Mouse (Mus musculus): ENCODE measurements at regions not wholly inside any gene's neighbourhood (a gene's known extent, or its start where the extent isn't known, plus 50 kb on each side); places are given as distances from the start of the nearest gene placed in this dataset.

DNA sequence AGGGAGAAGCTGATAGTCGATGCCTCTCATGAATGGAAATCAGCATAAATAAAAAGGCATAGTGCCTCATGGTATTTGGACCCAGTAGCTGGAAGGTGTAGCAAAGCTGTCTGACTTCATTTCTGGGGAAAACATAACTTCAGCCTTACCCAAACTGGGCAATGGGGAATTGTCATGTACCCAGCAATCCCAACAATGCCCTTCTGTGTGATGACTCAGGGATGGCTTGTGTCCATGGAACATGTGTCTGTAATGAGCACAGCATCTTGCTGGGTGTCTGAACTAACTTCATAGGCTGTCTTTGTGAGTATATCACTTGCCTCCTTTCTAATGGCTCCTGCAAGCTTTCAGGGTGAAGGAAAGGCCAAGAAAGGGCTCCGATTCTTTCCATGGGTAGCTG, 140.3 kb downstream of the Bod1 start:
- no peak for DNase-seq (ENCODE audit: low spot score)

DNA sequence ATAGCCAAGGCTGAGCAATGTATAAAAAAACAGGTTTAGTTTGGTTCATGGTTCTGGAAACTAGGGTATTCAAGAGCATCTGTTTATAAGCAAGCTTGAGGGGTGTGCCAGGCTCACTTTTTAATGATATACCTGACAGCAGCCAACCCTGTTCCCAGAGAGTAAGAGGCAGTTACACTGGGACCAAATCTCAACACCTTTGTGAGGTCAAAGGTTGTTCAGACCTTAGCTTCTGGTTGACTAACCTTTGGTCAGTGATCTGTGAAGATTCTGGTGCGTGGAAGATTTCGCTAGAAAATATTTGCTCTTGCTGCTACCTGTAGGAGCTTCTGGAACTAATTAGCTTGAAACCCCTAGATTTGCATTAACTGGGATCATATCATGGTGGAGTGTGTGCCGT, 140.8 kb downstream of the Bod1 start:
- no peak for DNase-seq (ENCODE audit: low spot score)

DNA sequence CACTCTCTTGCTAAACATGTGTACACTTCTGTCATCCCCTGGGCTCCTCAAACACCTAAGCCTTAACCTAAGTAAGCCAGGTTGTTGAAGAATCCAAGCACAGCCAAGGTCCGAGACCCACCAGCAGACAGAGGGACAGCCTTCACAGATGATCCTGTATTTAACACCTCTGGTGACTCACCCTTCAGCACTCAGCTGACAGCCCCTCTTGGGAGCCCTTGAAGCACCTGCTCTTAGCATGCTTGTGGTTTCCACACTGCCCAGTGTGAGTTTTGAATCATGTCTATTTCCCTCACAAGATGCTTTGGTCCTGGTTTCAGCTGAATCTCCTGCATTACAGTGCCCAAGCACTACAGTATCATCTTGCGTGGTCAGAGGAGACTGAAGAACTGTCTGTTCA, 142.0 kb downstream of the Bod1 start:
- no peak for DNase-seq (ENCODE audit: low spot score)

DNA sequence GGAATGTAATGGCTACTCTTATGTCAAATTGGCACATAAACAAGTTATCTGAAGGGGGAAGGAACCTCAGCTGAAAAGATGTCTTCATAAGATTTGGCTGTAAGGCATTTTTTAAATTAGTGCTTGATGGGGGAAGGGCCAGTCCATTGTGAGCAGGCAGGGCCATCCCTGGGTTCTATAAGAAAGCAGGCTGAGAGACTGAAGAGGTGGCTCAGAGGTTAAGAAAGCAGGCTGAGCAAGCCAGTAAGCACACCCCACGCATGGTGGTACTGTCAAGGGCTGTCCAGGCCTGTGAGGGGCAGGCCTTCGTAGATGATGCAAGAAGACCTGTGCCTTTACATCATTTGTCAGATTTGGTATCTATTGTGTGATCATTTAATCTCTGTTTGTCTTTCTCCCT, 147.0 kb downstream of the Bod1 start:
- DNase-seq (ENCODE audit: low spot score): no peak

DNA sequence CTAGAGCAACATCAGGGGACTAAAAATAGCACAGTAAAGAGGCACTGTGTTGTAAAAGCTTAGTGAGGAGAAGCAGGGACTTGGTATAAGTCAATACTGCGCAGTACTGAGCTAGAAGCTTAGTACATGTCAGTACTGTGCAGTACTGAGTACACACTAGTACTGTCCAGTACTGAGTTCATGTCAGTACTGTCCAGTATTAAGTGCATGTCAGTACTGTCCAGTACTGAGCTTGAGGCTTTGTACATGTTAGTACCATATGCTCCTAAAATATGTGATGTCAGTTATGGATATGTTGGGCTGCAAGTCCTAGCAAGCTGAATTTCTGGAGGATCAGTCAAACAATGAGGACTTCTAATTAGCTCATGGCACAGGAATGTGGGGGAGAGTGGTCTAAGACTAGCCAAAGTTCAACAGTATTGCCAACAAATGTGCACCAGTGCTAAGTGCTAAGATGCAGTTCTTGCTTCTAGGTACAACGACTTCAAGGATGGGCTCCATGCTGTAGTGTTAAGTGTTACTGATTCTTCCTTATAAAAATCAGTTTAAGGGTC, 147.5 kb downstream of the Bod1 start:
- DNase-seq (ENCODE audit: low spot score): no peak

DNA sequence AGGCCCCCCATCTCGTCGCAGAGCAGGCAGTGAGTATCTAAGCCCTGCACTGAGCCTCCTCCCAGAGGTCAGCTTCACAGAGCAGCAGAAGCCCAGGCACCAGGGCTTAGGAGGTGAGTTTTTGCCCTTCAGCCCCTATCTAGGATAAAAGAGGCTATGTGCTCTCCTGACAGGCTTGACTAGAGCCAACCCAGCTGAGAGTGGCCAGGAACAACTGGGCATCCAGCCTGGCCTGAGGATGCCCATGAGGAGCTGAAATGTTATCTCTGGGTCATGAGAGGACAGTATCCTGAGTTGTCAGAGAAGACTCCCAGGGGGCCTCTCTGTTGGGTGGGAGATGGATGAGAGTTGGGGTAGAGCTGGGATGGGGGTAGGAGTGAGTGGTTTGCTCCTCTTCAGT, 149.6 kb downstream of the Bod1 start:
- DNase-seq (ENCODE audit: low spot score): no peak

DNA sequence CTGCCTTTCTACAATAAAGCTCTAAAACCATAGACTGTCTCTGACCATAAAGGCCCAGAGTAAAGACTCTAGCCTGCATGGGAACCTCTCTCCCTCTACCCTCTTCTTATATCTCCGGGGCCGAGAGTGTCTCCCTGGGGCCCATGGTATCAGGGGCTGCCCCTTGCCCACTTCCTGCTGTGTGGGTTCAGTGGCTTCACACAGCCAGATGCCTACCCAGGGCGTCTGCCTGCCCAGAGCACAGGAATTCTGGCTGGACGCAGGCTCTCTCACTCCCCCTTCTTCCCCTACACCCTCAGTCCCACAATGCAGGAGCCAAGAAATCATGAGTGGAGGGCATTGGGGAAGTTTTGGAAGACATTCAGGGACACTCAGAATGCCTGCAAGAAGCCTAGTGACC, 150.8 kb downstream of the Bod1 start:
- no peak for DNase-seq (ENCODE audit: low spot score)

DNA sequence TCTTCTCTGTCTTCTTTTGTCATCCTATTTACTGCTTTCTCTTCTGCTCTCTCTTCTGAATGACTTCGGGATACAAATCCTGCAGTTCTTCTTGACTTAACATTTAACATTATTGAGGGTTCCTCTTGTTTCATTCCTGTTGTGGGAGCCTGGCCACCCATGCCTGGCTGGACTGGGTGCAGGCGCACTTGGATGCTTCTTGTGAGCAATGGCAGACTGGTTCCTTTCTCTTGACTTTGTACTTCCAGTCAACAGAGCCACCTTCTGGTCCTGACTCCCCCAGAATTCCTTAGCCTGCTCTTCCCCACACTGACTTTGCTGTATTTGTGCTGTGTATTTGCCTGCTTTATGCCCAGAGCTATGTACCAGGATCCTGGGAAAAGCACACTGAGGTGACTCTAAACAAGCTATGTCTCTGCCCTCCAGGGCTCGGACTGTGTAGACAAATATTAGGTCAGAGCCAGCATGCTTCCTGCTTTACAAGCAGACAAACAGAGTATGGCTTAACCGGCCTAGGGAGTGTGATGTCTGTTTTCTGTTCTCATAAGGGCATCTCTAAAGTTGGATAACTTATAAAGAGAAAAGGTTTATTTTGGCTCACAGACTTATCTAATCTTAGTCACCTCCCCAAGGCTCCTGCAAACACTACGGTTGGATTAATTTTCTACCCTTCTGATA, 133.5 kb upstream of the Stc2 start:
- no peak for DNase-seq (ENCODE audit: low spot score)

DNA sequence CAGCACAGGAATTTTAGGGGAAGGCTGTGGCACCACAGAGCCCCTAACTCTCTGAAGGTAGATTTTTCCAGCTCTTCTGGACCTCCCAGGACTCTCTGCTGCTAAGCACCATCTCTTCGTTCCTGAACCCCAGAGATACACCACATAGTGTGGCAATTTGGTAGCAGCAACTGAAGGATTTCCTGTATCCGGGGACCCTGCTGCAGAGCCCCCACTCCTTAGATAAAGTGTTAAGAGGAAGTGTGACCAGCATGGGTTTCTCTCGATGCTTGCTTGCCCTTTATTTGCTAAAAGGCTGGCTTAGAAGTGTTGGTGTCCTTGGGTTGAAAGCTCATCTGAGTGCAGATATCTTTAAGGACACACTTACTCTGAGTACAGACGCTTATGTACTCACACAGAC, 115.6 kb upstream of the Stc2 start:
- no peak for DNase-seq (ENCODE audit: low spot score)

DNA sequence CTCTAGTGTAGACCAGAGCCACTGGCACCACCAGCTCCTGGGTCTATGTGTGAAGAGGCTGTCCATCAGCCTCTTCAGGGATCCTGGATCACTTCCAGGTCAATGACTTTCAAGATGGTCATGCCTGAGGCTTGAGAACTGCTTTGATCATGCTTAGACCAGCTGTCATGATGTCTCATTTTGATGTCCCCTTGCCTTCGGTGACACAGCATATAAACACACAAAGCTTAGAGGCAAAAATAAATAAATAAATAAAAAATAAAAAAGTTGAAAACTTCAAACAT, 111.1 kb upstream of the Stc2 start:
- DNase-seq (ENCODE audit: low spot score): no peak

DNA sequence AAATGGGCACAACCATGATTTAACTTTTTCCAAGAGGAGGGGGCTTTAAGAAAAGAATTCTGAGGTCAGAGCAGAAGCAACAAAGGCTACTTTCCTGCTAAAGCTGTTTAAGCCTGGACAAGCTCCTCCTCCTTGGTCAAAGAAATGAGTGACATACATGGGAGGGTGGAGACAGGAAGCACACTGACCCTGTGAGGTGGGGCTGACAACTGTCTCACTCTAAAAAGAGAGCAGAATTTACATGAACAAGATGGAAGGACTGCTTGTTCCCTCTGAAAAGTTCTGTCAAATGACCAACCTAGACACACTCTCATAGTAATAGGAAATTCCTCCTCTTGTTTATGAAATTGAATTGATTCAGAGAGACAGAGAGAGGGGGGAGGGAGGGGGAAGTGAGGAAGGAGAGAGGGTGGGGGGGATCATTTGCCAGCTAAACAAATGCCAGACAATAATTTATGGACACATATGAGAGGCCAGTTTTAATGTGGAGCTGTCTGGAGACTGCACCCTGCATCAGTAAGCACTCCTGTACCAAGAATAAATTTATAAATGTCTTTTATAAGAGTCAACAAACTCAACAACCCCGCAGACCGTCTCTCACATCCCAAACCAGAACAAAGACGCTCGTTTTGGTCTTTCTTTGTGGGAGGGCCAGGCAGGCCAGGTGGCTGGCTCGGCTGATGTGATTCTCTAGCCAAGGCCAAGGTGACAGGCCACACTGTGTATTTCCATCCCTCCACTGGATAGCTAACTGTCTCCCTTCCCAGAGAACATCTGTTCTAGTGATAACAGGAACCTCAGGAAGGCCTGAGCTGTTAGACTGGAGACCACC, 110.6 kb upstream of the Stc2 start:
- DNase-seq (ENCODE audit: low spot score): no peak

DNA sequence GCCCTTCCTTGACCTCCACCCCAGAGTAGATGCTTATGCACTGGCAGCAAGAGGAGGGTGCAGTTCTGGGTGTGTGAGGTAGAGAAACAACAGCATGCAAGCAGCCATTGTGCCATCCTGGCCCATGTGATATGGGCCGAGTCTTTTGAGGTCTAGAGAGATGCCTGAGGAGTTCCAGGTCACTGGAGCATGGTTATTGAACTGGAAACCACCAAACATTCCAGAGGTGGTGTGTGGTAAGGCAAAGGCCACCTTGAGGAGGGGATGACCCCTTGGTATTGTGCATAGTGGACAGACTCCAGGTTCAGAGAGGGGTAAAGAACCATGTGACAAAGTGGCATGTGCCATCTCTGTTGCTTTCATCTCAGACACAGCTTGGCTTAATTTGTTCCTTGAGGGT, 107.9 kb upstream of the Stc2 start:
- DNase-seq (ENCODE audit: low spot score): no peak

DNA sequence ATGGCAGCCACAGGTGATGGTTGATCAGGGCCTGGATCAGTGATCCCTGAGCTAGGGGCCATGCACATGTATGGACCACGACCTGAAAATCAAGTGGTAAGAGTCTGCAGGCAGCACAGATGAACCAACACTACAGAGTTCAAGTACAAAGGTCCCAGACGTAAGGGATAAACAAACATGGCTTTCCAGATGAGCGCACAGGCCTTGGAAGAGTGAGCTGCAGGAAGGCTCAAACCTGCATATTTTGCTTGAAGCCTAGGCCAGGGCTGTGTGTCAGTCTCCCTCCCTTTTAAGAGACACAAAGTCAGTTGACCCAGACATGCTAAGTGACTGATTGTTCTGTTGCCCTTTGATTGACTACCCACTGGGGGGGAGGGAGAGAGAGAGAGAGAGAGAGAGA, 107.2 kb upstream of the Stc2 start:
- DNase-seq (ENCODE audit: low spot score): no peak

DNA sequence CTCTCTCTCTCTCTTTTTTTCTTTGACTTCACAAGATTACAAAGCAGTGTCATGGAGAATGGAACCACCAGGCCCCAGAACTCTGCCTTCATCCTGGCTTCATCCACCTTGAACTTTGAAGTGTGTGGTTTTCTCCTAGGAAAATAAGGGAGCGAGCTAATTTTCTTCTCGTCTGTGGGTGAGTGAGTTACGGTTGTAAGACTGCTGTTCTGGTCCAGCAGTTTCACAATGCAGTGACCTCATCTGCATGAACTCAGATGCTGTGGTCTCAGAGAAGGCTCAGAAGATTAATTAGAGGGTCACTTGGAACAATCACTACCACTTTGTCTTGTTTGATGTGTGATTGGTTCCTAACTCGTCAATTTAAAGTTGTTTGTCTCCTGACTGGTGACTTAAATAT, 103.1 kb upstream of the Stc2 start:
- DNase-seq (ENCODE audit: low spot score): no peak

DNA sequence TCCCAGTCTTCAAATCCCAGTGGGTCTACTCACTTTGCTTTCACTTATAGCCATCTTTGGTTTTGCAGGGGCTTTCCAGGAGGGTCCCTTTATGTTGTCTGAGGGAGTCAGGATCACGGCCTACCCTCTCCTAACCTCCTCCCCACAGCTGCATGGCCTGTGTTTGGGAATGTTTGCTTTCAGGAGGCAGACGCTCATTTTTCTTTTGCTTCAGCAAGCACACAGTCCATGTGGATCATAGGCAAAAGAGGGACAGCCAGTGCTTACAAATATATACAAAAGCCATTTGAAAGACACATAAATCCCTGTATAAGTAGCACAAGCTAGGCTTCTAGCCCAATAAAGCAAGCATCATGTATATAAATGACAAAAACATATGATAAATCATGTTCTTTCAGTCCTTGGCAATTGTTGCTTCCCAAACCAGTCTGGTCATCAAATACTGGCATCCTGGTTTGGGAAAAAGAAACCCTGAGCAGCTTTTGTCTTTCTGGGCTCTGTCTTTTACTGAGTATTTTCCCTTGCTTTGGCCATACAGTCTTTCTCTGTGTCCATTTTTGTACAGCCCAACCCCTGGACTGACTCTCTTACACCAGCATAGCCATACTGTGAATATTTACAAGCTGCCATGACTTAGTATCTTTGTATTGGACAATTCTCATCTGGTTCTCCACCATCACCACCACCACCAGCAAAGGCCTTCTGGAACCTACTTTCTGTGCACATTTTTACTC, 101.0 kb upstream of the Stc2 start:
- DNase-seq (ENCODE audit: low spot score): no peak

DNA sequence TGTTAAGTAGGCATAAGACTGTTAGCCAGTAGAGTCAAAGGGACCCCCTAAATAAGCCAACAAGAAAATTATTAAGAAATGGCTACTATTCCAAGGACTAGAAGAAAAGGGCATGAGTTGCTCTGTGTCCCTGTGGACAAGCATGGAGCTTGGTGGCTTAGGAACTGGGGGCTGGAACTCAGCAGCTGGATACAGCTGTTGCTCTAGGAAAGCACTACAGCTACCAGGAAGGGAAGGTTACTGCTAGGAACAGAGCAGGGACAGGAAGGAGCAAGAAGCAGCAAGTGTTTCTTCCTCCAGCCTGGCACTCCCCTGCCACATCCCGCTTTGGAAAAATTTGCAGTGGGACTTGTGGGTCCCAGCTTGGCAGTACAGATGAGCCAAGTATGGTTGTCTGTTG, 95.0 kb upstream of the Stc2 start:
- no peak for DNase-seq (ENCODE audit: low spot score)

DNA sequence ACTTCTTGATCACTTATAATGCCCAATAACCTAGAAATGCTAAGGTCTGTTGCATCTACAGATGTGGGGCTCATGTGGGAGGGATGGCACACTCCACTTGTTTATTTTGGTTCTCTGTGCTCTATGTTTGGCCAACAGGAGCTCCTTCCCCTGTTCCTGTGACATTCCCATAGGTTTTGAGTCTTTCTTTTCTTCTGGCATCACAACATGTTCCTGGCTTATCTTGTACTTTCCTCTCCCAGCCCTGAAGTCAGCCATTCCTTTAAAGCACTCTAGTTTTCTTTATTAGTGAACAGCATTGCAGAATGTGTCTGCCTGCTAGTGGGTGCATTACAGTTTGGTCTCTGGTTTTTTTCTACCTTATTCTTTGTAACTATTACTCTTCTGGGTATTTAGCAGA, 92.6 kb upstream of the Stc2 start:
- DNase-seq (ENCODE audit: low spot score): no peak

DNA sequence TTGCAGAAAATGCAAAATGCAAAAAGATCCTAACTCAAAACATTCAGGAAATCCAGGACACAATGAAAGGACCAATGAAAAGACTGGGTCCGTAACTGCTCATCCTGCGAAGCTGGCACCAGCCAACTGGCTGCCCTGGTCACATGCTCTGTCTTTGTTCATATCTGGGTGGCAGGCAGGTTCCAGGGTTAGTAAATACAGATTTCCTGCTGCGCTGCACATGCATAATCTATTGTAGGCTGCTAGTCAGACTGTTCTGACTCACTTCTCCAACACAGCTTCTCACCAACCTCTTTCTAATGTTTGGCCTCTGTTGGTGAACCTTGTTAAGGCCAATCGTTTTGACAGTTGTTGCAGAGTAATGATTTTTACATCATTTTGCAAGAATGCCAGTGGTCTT, 92.0 kb upstream of the Stc2 start:
- DNase-seq (ENCODE audit: low spot score): no peak

DNA sequence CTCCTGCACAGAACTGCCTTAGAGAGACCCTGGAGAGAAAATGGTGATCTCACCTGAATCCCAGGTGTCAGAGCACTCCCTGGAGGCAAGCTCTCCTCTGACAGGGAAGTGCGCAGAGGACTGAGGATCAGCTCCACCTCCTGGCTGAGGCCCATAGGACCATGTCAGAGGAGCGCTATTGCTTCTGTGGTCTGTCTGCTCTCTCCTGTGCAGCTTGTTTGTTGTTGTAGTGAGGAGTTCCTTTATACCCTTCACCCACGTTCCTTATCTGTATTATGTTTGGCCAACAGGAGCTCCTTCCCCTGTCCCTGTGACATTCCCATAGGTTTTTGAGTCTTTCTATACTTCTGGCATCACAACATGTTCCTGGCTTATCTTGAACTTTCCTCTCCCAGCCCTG, 91.5 kb upstream of the Stc2 start:
- DNase-seq (ENCODE audit: low spot score): no peak

DNA sequence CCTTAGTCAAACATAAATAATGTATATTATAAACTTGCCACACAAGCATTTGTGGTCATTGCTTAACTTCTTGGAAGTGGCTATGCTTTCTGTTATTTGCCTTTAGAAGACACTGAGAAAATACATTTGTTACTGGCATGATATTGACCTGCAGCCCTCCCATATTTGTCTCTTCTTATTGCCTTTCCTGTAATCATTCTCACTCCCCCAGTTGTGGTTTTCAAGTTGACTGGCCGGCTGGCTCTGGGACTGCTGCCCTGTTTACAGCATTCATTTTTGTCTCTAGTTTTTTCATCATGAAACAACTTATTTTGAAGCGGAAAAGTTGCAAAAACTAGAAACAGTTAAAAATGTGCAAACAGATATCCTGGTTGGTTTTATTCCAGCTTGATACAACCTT, 57.5 kb upstream of the Stc2 start:
- DNase-seq (ENCODE audit: low spot score): no peak

All from urinary bladder, postnatal 14 days (tissue).